Mouse (Mus musculus): ENCODE data around the gene Plekhh2. TPM values are rescaled to one million over a fixed set of nuclear protein-coding genes. Genes with fewer than 3 reads are reported as not detected.

The Plekhh2 gene
- polyA plus RNA-seq, 2 experiments, result 0.22 to 0.37 TPM

GRCm38 (mm10) chr17:84576621-84577293 is 65.1 kb downstream of the Plekhh2 start:
- no peaks in the 10 kb centered on the region for H3K36me3 ChIP-seq (replicated peaks; ENCODE audit: control insufficient read depth, insufficient read depth, low read depth)
- no peak overlapping the region for H3K9ac ChIP-seq (replicated peaks)
- no peak overlapping the region for H3K4me2 ChIP-seq (ENCODE audit: low read depth)
- H3K9me3 ChIP-seq (ENCODE audit: control insufficient read depth, low read length), result no peaks in the 10 kb centered on the region
- DNase-seq (ENCODE audit: low read depth in 3 of 3, low spot score in 3 of 3) (no peak), ATAC-seq (ENCODE audit: insufficient read depth) (no peak)
- 61% methylated on average over 16 of the region's 16 CpGs for WGBS (ENCODE audit: insufficient replicate concordance)
- no peak overlapping the region for H3K4me3 ChIP-seq (ENCODE audit: insufficient read depth in 1 of 2, low read depth in 2 of 2, low read length in 2 of 2)
- no peak overlapping the region for H3K27ac ChIP-seq
- H3K27me3 ChIP-seq (ENCODE audit: control insufficient read depth, insufficient read depth, low read length), result no peaks in the 10 kb centered on the region
- no peak for TF ChIP-seq CTCF (IDR thresholded peaks at IDR 0.05; ENCODE audit: low read depth)
- TF ChIP-seq EP300 (IDR thresholded peaks at IDR 0.05; ENCODE audit: low read depth), result no peak
- H3K4me1 ChIP-seq (replicated peaks; ENCODE audit: control insufficient read depth in 2 of 2, insufficient read depth in 2 of 2, low read length in 1 of 2), result peaks cover 0 to 4% of the 10 kb centered on the region in 2 experiments; a peak in 1 of 4 replicates

- Histone ChIP-seq H3K4me3 (ENCODE audit: insufficient read depth in 1 of 2, low read depth in 2 of 2, low read length in 2 of 2) (no peak overlapping the region), H3K4me2 (ENCODE audit: low read depth) (no peak overlapping the region), H3K9ac (replicated peaks) (no peak overlapping the region), H3K9me3 (ENCODE audit: control insufficient read depth, low read length) (no peaks in the 10 kb centered on the region), H3K4me1 (replicated peaks; ENCODE audit: control insufficient read depth in 2 of 2, insufficient read depth in 2 of 2, low read length in 1 of 2) (0 out of 4 replicates have a peak, but pooled peaks cover 0 to 2% of the 10 kb centered on the region in 2 experiments), H3K36me3 (replicated peaks; ENCODE audit: control insufficient read depth, insufficient read depth, low read depth) (no peaks in the 10 kb centered on the region), H3K27me3 (ENCODE audit: control insufficient read depth, insufficient read depth, low read length) (no peaks in the 10 kb centered on the region), H3K27ac (no peak overlapping the region)
- 28% methylated on average over 8 of the region's 8 CpGs for WGBS (ENCODE audit: insufficient replicate concordance)
- TF ChIP-seq CTCF (IDR thresholded peaks at IDR 0.05; ENCODE audit: low read depth) (no peak), EP300 (IDR thresholded peaks at IDR 0.05; ENCODE audit: low read depth) (no peak)
- no peak for ATAC-seq (ENCODE audit: insufficient read depth)
- no peak for DNase-seq (ENCODE audit: low read depth in 3 of 3, low spot score in 3 of 3)
These were observed 67.6 kb downstream of the Plekhh2 start for GRCm38 (mm10) chr17:84579249-84579648.

GRCm38 (mm10) chr17:84579817-84580216 is 68.1 kb downstream of the Plekhh2 start:
- H3K4me3 ChIP-seq (ENCODE audit: insufficient read depth in 1 of 2, low read depth in 2 of 2, low read length in 2 of 2), result no peak overlapping the region
- WGBS (ENCODE audit: insufficient replicate concordance), result 62% methylated on average over 10 of the region's 10 CpGs
- ATAC-seq (ENCODE audit: insufficient read depth) (no peak), DNase-seq (ENCODE audit: low read depth in 3 of 3, low spot score in 3 of 3) (no peak)
- H3K27ac ChIP-seq, result no peak overlapping the region
- H3K36me3 ChIP-seq (replicated peaks; ENCODE audit: control insufficient read depth, insufficient read depth, low read depth), result no peaks in the 10 kb centered on the region
- H3K9me3 ChIP-seq (ENCODE audit: control insufficient read depth, low read length), result no peaks in the 10 kb centered on the region
- no peaks in the 10 kb centered on the region for H3K27me3 ChIP-seq (ENCODE audit: control insufficient read depth, insufficient read depth, low read length)
- H3K4me2 ChIP-seq (ENCODE audit: low read depth), result no peak overlapping the region
- H3K9ac ChIP-seq (replicated peaks), result no peak overlapping the region
- TF ChIP-seq CTCF (IDR thresholded peaks at IDR 0.05; ENCODE audit: low read depth), result no peak
- no peak for TF ChIP-seq EP300 (IDR thresholded peaks at IDR 0.05; ENCODE audit: low read depth)
- H3K4me1 ChIP-seq (replicated peaks; ENCODE audit: control insufficient read depth in 2 of 2, insufficient read depth in 2 of 2, low read length in 1 of 2), result 0 out of 4 replicates have a peak, but pooled peaks cover 0 to 2% of the 10 kb centered on the region in 2 experiments

GRCm38 (mm10) chr17:84580821-84581220 is 69.1 kb downstream of the Plekhh2 start:
- no peaks in the 10 kb centered on the region for H3K27me3 ChIP-seq (ENCODE audit: control insufficient read depth, insufficient read depth, low read length)
- DNase-seq (ENCODE audit: low read depth in 3 of 3, low spot score in 3 of 3), result no peak
- 54% methylated on average over 8 of the region's 8 CpGs for WGBS (ENCODE audit: insufficient replicate concordance)
- no peak for TF ChIP-seq CTCF (IDR thresholded peaks at IDR 0.05; ENCODE audit: low read depth)
- no peak for TF ChIP-seq EP300 (IDR thresholded peaks at IDR 0.05; ENCODE audit: low read depth)
- no peak overlapping the region for H3K4me2 ChIP-seq (ENCODE audit: low read depth)
- no peak overlapping the region for H3K4me3 ChIP-seq (ENCODE audit: insufficient read depth in 1 of 2, low read depth in 2 of 2, low read length in 2 of 2)
- no peak overlapping the region for H3K27ac ChIP-seq
- no peak overlapping the region for H3K9ac ChIP-seq (replicated peaks)
- H3K9me3 ChIP-seq (ENCODE audit: control insufficient read depth, low read length), result no peaks in the 10 kb centered on the region
- no peaks in the 10 kb centered on the region for H3K36me3 ChIP-seq (replicated peaks; ENCODE audit: control insufficient read depth, insufficient read depth, low read depth)
- no peak for ATAC-seq (ENCODE audit: insufficient read depth)
- H3K4me1 ChIP-seq (replicated peaks; ENCODE audit: control insufficient read depth in 2 of 2, insufficient read depth in 2 of 2, low read length in 1 of 2), result 0 out of 4 replicates have a peak, but pooled peaks cover 0 to 2% of the 10 kb centered on the region in 2 experiments

GRCm38 (mm10) chr17:84581740-84582414 is 70.2 kb downstream of the Plekhh2 start:
- no peaks in the 10 kb centered on the region for H3K36me3 ChIP-seq (replicated peaks; ENCODE audit: control insufficient read depth, insufficient read depth, low read depth)
- H3K27me3 ChIP-seq (ENCODE audit: control insufficient read depth, insufficient read depth, low read length), result no peaks in the 10 kb centered on the region
- H3K4me3 ChIP-seq (ENCODE audit: insufficient read depth in 1 of 2, low read depth in 2 of 2, low read length in 2 of 2), result no peak overlapping the region
- WGBS (ENCODE audit: insufficient replicate concordance), result 45% methylated on average over 8 of the region's 8 CpGs
- no peak overlapping the region for H3K4me2 ChIP-seq (ENCODE audit: low read depth)
- ATAC-seq (ENCODE audit: insufficient read depth) (no peak), DNase-seq (ENCODE audit: low read depth in 3 of 3, low spot score in 3 of 3) (no peak)
- H3K9ac ChIP-seq (replicated peaks), result no peak overlapping the region
- H3K4me1 ChIP-seq (replicated peaks; ENCODE audit: control insufficient read depth in 2 of 2, insufficient read depth in 2 of 2, low read length in 1 of 2), result 0 out of 4 replicates have a peak, but pooled peaks cover 0 to under 1% of the 10 kb centered on the region in 2 experiments
- H3K9me3 ChIP-seq (ENCODE audit: control insufficient read depth, low read length), result no peaks in the 10 kb centered on the region
- TF ChIP-seq EP300 (IDR thresholded peaks at IDR 0.05; ENCODE audit: low read depth) (no peak), CTCF (IDR thresholded peaks at IDR 0.05; ENCODE audit: low read depth) (no peak)
- H3K27ac ChIP-seq, result no peak overlapping the region

Data from liver, embryonic 14.5 days (tissue).